8 mouse cellular contexts compared by ENCODE assay signal in genomic region chr16:37869470-37870231, GRCm38 (mm10). TPM values are rescaled to one million over a fixed set of nuclear protein-coding genes. Genes with fewer than 3 reads are reported as not detected.
DNase-seq lines count a peak whose midpoint lies in the region; ATAC-seq and TF ChIP-seq lines count a peak whose summit lies in the region.

No protein-coding gene starts in this region.

- peak overlapping the region; percentile 75 for H3K4me2 ChIP-seq in heart, embryonic 11.5 days
- peak overlapping the region; percentile 88 for H3K4me2 ChIP-seq in liver, embryonic 13.5 days
- peak overlapping the region; percentile 64 for H3K4me2 ChIP-seq in stomach, embryonic 15.5 days

- no peak for TF ChIP-seq CTCF in MEL (IDR thresholded peaks at IDR 0.05 in 2 of 3, conservative IDR thresholded peaks at IDR 0.05 in 1 of 3; ENCODE audit: control insufficient read depth in 1 of 3, insufficient read depth in 1 of 3, low read depth in 2 of 3, low read length in 3 of 3, poor library complexity in 1 of 3, severe bottlenecking in 1 of 3)

- peaks cover 49% of the 10 kb centered on the region for H3K79me2 ChIP-seq in MEL (ENCODE audit: control insufficient read depth, insufficient read depth, low read length, poor library complexity)

- intact Hi-C loops in heart, postnatal 14 days (cut with DNase I), result loop anchor here (2.0 to 5.0 kb wide), 4 partner anchors 57 to 218 kb away; partner anchors contain the start of gene Gsk3b

- TF ChIP-seq POLR2A in MEL (IDR thresholded peaks at IDR 0.05; ENCODE audit: control insufficient read depth in 1 of 2, insufficient read depth in 1 of 2, low read depth in 1 of 2, low read length in 2 of 2, poor library complexity in 1 of 2), result no peak

- H3K27me3 ChIP-seq in MEL (ENCODE audit: control insufficient read depth in 1 of 2, insufficient read depth in 2 of 2, low read length in 2 of 2), result no peaks in the 10 kb centered on the region
- H3K27me3 ChIP-seq in heart, embryonic 11.5 days (ENCODE audit: control insufficient read depth, insufficient read depth, low read length), result no peaks in the 10 kb centered on the region
- H3K27me3 ChIP-seq in liver, embryonic 13.5 days, result no peaks in the 10 kb centered on the region
- no peaks in the 10 kb centered on the region for H3K27me3 ChIP-seq in stomach, embryonic 15.5 days (replicated peaks)

- H3K9me3 ChIP-seq in MEL (replicated peaks; ENCODE audit: insufficient read depth, low read length), result no peaks in the 10 kb centered on the region
- no peaks in the 10 kb centered on the region for H3K9me3 ChIP-seq in heart, embryonic 11.5 days (replicated peaks; ENCODE audit: control insufficient read depth, low read length)
- no peaks in the 10 kb centered on the region for H3K9me3 ChIP-seq in liver, embryonic 13.5 days (replicated peaks)
- no peaks in the 10 kb centered on the region for H3K9me3 ChIP-seq in stomach, embryonic 15.5 days

- H3K4me1 ChIP-seq in MEL (ENCODE audit: control insufficient read depth in 1 of 2, insufficient read depth in 2 of 2, low read length in 2 of 2), result peaks cover 6 to 22% of the 10 kb centered on the region in 2 experiments
- H3K4me1 ChIP-seq in heart, embryonic 11.5 days (ENCODE audit: control insufficient read depth, insufficient read depth, low read length), result peaks cover 18% of the 10 kb centered on the region
- peaks cover 32% of the 10 kb centered on the region for H3K4me1 ChIP-seq in liver, embryonic 13.5 days (replicated peaks)
- peaks cover 16% of the 10 kb centered on the region for H3K4me1 ChIP-seq in stomach, embryonic 15.5 days

- H3K9ac ChIP-seq in MEL (ENCODE audit: control insufficient read depth, low read depth, low read length, poor library complexity, severe bottlenecking), result peak overlapping the region; percentile 100
- H3K9ac ChIP-seq in heart, embryonic 11.5 days (ENCODE audit: low read depth, low read length), result peak overlapping the region; percentile 97
- H3K9ac ChIP-seq in liver, embryonic 13.5 days, result peak overlapping the region; percentile 90
- H3K9ac ChIP-seq in stomach, embryonic 15.5 days, result peak overlapping the region; percentile 77

- DNase-seq in heart, adult 11 months, result peak; percentile 92
- no peak for DNase-seq in heart, postnatal 14 days
- peak; percentile 63 for DNase-seq in MEL (ENCODE audit: low read depth, low spot score)
- no peak for DNase-seq in liver, embryonic 13.5 days
- DNase-seq in thymus, postnatal 10 days (ENCODE audit: low spot score in 2 of 2), result no peak
- DNase-seq in cerebellum, adult 9-11 months, result no peak

- WGBS in heart, embryonic 11.5 days (ENCODE audit: insufficient replicate concordance), result 21% methylated on average over 4 of the region's 4 CpGs
- 20% methylated on average over 4 of the region's 4 CpGs for WGBS in liver, embryonic 13.5 days (ENCODE audit: insufficient replicate concordance)
- WGBS in stomach, embryonic 15.5 days, result 20% methylated on average over 4 of the region's 4 CpGs

- ATAC-seq in heart, embryonic 11.5 days (replicated peaks; ENCODE audit: insufficient number of reproducible peaks, low FRiP score, low TSS enrichment), result no peak
- no peak for ATAC-seq in liver, embryonic 13.5 days (ENCODE audit: low read depth)
- no peak for ATAC-seq in stomach, embryonic 15.5 days (ENCODE audit: insufficient read depth, low FRiP score, low read depth)

- H3K4me3 ChIP-seq in MEL (ENCODE audit: control insufficient read depth in 1 of 2, insufficient read depth in 1 of 2, low read depth in 2 of 2, low read length in 2 of 2), result peak overlapping the region; percentile 98 to 100
- peak overlapping the region; percentile 95 for H3K4me3 ChIP-seq in heart, embryonic 11.5 days (ENCODE audit: low read depth, low read length)
- peak overlapping the region; percentile 87 for H3K4me3 ChIP-seq in liver, embryonic 13.5 days (replicated peaks)
- peak overlapping the region; percentile 99 for H3K4me3 ChIP-seq in stomach, embryonic 15.5 days (replicated peaks)

- peaks cover 3 to 29% of the 10 kb centered on the region in 2 experiments for H3K36me3 ChIP-seq in MEL (ENCODE audit: control insufficient read depth in 1 of 2, insufficient read depth in 2 of 2, low read length in 2 of 2)
- no peaks in the 10 kb centered on the region; the same call in 1 of the 2 replicates for H3K36me3 ChIP-seq in heart, embryonic 11.5 days (ENCODE audit: control insufficient read depth, insufficient read depth, low read length)
- H3K36me3 ChIP-seq in liver, embryonic 13.5 days, result peaks cover 2% of the 10 kb centered on the region; the same call in 1 of the 2 replicates
- 0 out of 2 replicates have a peak, but pooled peaks cover 2% of the 10 kb centered on the region for H3K36me3 ChIP-seq in stomach, embryonic 15.5 days

- no peak for TF ChIP-seq EP300 in MEL (IDR thresholded peaks at IDR 0.05; ENCODE audit: low read depth in 1 of 2, low read length in 2 of 2)

- no peak for TF ChIP-seq RAD21 in MEL (IDR thresholded peaks at IDR 0.05; ENCODE audit: low read depth, low read length)

- H3K27ac ChIP-seq in MEL (ENCODE audit: control insufficient read depth, low read depth, low read length), result peak overlapping the region; percentile 18
- H3K27ac ChIP-seq in heart, embryonic 11.5 days (ENCODE audit: low read depth, low read length), result peak overlapping the region; percentile 97
- H3K27ac ChIP-seq in liver, embryonic 13.5 days, result peak overlapping the region; percentile 88
- H3K27ac ChIP-seq in stomach, embryonic 15.5 days, result peak overlapping the region; percentile 98

TF ChIP-seq in MEL, 35 proteins besides CTCF, POLR2A, EP300 and RAD21:
- no peak for TF ChIP-seq HCFC1 (IDR thresholded peaks at IDR 0.05; ENCODE audit: low read depth, low read length)
- TF ChIP-seq ZMIZ1 (IDR thresholded peaks at IDR 0.05; ENCODE audit: low read depth, low read length), result no peak
- TF ChIP-seq E2F4 (IDR thresholded peaks at IDR 0.05; ENCODE audit: borderline replicate concordance, low read depth, low read length), result no peak
- no peak for TF ChIP-seq CHD1 (IDR thresholded peaks at IDR 0.05; ENCODE audit: low read depth, low read length)
- peak; percentile 2; the same call in 1 of the 2 replicates for TF ChIP-seq MXI1 (IDR thresholded peaks at IDR 0.05; ENCODE audit: low read depth, low read length)
- TF ChIP-seq NRF1 (IDR thresholded peaks at IDR 0.05; ENCODE audit: insufficient read depth, low read depth, low read length, poor library complexity, severe bottlenecking), result no peak
- no peak for TF ChIP-seq NELFE (IDR thresholded peaks at IDR 0.05; ENCODE audit: low read depth, low read length)
- no peak for TF ChIP-seq MAFK (IDR thresholded peaks at IDR 0.05; ENCODE audit: borderline replicate concordance, low read depth, low read length)
- TF ChIP-seq SIN3A (IDR thresholded peaks at IDR 0.05; ENCODE audit: low read length), result peak; percentile 8; the same call in 1 of the 2 replicates
- no peak for TF ChIP-seq CHD2 (IDR thresholded peaks at IDR 0.05; ENCODE audit: low read length)
- TF ChIP-seq ZNF384 (IDR thresholded peaks at IDR 0.05; ENCODE audit: low read depth, low read length), result peak; percentile 91
- TF ChIP-seq ETS1 (IDR thresholded peaks at IDR 0.05; ENCODE audit: low read depth, low read length), result no peak
- TF ChIP-seq USF2 (IDR thresholded peaks at IDR 0.05; ENCODE audit: borderline replicate concordance in 1 of 2, insufficient read depth in 1 of 2, low read depth in 1 of 2, low read length in 2 of 2), result no peak

RNA-seq across cellular contexts. Expression of gene Lrrc58, which starts 1.5 kb away (rescaled TPM):
- 10 to 100 TPM; 85.6 to 85.7 TPM for total RNA-seq in heart, postnatal 14 days (2021)
- total RNA-seq in MEL (2012; rRNA removed), result 24.8 and 27.0 TPM in 2 replicates
- 10 to 100 TPM; 11.0 to 29.6 TPM for polyA plus RNA-seq in MEL (2012; ENCODE audit: insufficient read depth in 1 of 2, insufficient read length in 2 of 2, low read depth in 1 of 2, low replicate concordance in 2 of 2, missing spikeins in 1 of 2)
- 41.6 and 42.9 TPM in 2 replicates for polyA plus RNA-seq in heart, embryonic 11.5 days (2014; fragmentation: Nextera tagmentation; extraction: Ambion mirVana)
- 12.1 and 15.2 TPM in 2 replicates for polyA plus RNA-seq in liver, embryonic 13.5 days (2015; fragmentation: Nextera tagmentation; extraction: Ambion mirVana)
- 50.1 and 54.3 TPM in 2 replicates for polyA plus RNA-seq in stomach, embryonic 15.5 days (2015; fragmentation: Nextera tagmentation; extraction: Ambion mirVana)

RNA-seq across cellular contexts. Expression of gene Gm36028, which starts 8.7 kb away (rescaled TPM):
- total RNA-seq in heart, postnatal 14 days (2021), result under 1 TPM; 0.37 to 0.43 TPM
- total RNA-seq in MEL (2012; rRNA removed), result not detected in 2 replicates
- not detected for polyA plus RNA-seq in MEL (2012; ENCODE audit: insufficient read depth in 1 of 2, insufficient read length in 2 of 2, low read depth in 1 of 2, low replicate concordance in 2 of 2, missing spikeins in 1 of 2)
- 1.00 and 1.0 TPM in 2 replicates for polyA plus RNA-seq in heart, embryonic 11.5 days (2014; fragmentation: Nextera tagmentation; extraction: Ambion mirVana)
- polyA plus RNA-seq in liver, embryonic 13.5 days (2015; fragmentation: Nextera tagmentation; extraction: Ambion mirVana), result not detected in 2 replicates
- 0.93 and 1.1 TPM in 2 replicates for polyA plus RNA-seq in stomach, embryonic 15.5 days (2015; fragmentation: Nextera tagmentation; extraction: Ambion mirVana)

RNA-seq across cellular contexts. Expression of gene Gpr156, which starts 46.6 kb away (rescaled TPM):
- under 1 TPM in 1 of 2 experiments, not detected in 1; 0.07 TPM for total RNA-seq in heart, postnatal 14 days (2021)
- not detected in 2 replicates for total RNA-seq in MEL (2012; rRNA removed)
- polyA plus RNA-seq in MEL (2012; ENCODE audit: insufficient read depth in 1 of 2, insufficient read length in 2 of 2, low read depth in 1 of 2, low replicate concordance in 2 of 2, missing spikeins in 1 of 2), result not detected
- polyA plus RNA-seq in heart, embryonic 11.5 days (2014; fragmentation: Nextera tagmentation; extraction: Ambion mirVana), result 0.66 and 0.87 TPM in 2 replicates
- polyA plus RNA-seq in liver, embryonic 13.5 days (2015; fragmentation: Nextera tagmentation; extraction: Ambion mirVana), result 0.02 and 0.03 TPM in 2 replicates
- 0.18 and 0.22 TPM in 2 replicates for polyA plus RNA-seq in stomach, embryonic 15.5 days (2015; fragmentation: Nextera tagmentation; extraction: Ambion mirVana)

Comparison
In these comparisons a context has a peak if more than half of its experiments do, and no peak if none do; other contexts are left out.
1. DNase-seq: peak in heart, adult 11 months (single experiment) and MEL (single experiment); none in heart, postnatal 14 days (0 of 2), liver, embryonic 13.5 days (single experiment), thymus, postnatal 10 days (0 of 2) and cerebellum, adult 9-11 months (single experiment).
2. H3K27ac ChIP-seq: peak in every context shown above with its lines; median percentile 98 in stomach, embryonic 15.5 days; 97 in heart, embryonic 11.5 days; 88 in liver, embryonic 13.5 days; 18 in MEL.
3. Peak in every context shown above with its lines, with median percentiles within 50 percentile points of each other: H3K4me3 ChIP-seq, H3K9ac ChIP-seq and H3K4me2 ChIP-seq.